Mouse (Mus musculus): ENCODE results near the gene Cacna1e. TPM values are rescaled to one million over a fixed set of nuclear protein-coding genes. Genes with fewer than 3 reads are reported as not detected.

Cacna1e gene
- polyA plus RNA-seq, 1 experiment: 51.9 TPM

GRCm38 (mm10) chr1:154391979-154392378 lies 492.3 kb downstream of the Cacna1e start:
- no peak overlapping the region for H3K4me3 ChIP-seq (replicated peaks; ENCODE audit: insufficient read depth, low read depth, low read length)
- H3K27me3 ChIP-seq (ENCODE audit: control insufficient read depth, insufficient read depth, low read length): no peaks in the 10 kb centered on the region
- 93% methylated on average over 6 of the region's 6 CpGs for WGBS
- H3K27ac ChIP-seq (ENCODE audit: insufficient read depth, low read length): no peak overlapping the region
- no peak for DNase-seq
- H3K4me1 ChIP-seq (ENCODE audit: control insufficient read depth, insufficient read depth, low read length): no peaks in the 10 kb centered on the region
- TF ChIP-seq CTCF (IDR thresholded peaks at IDR 0.05; ENCODE audit: borderline replicate concordance, insufficient read depth, low read depth, low read length): no peak
- TF ChIP-seq POLR2A (IDR thresholded peaks at IDR 0.05; ENCODE audit: borderline replicate concordance, insufficient read depth, low read length): no peak

Other genes with a start within 250 kb of the Cacna1e start
- 13.0 and 13.7 TPM in 2 replicates for gene Ier5, start 215.1 kb upstream of the Cacna1e start, polyA plus RNA-seq (2012; rRNA removed)